Mouse (Mus musculus): ENCODE data around the gene Rbfox3. TPM values are rescaled to one million over a fixed set of nuclear protein-coding genes. Genes with fewer than 3 reads are reported as not detected.

Rbfox3 gene
- total RNA-seq, 2 experiments from 2014 or later: 0.10 to 0.31 TPM

- DNase-seq (ENCODE audit: low spot score in 2 of 2): no peak
Measured at GRCm38 (mm10) chr11:118518743-118519142, 392.7 kb downstream of the Rbfox3 start.

- DNase-seq (ENCODE audit: low spot score in 2 of 2): no peak
Measured at GRCm38 (mm10) chr11:118517924-118518323, 393.5 kb downstream of the Rbfox3 start.

GRCm38 (mm10) chr11:118512257-118512910 is 399.0 kb downstream of the Rbfox3 start:
- no peak for DNase-seq (ENCODE audit: low spot score in 2 of 2)

- peak in 1 of 2 experiments; percentile 56 for DNase-seq (ENCODE audit: low spot score in 2 of 2)
Measured at GRCm38 (mm10) chr11:118511851-118512250, 399.5 kb downstream of the Rbfox3 start.

- DNase-seq (ENCODE audit: low spot score in 2 of 2): no peak
Measured at GRCm38 (mm10) chr11:118508341-118508740, 403.1 kb downstream of the Rbfox3 start.

- DNase-seq (ENCODE audit: low spot score in 2 of 2): peak; percentile 63 to 73
Measured at GRCm38 (mm10) chr11:118507904-118508303, 403.5 kb downstream of the Rbfox3 start.

GRCm38 (mm10) chr11:118507095-118507494 is 404.3 kb downstream of the Rbfox3 start:
- no peak for DNase-seq (ENCODE audit: low spot score in 2 of 2)

GRCm38 (mm10) chr11:118504180-118504454 is 407.3 kb downstream of the Rbfox3 start:
- DNase-seq (ENCODE audit: low spot score in 2 of 2): no peak

GRCm38 (mm10) chr11:118503418-118504179 is 407.8 kb downstream of the Rbfox3 start:
- no peak for DNase-seq (ENCODE audit: low spot score in 2 of 2)

GRCm38 (mm10) chr11:118502990-118503389 is 408.4 kb downstream of the Rbfox3 start:
- DNase-seq (ENCODE audit: low spot score in 2 of 2): no peak

- DNase-seq (ENCODE audit: low spot score in 2 of 2): no peak
Measured at GRCm38 (mm10) chr11:118496066-118496689, 415.2 kb downstream of the Rbfox3 start.

GRCm38 (mm10) chr11:118495065-118495464 is 416.3 kb downstream of the Rbfox3 start:
- DNase-seq (ENCODE audit: low spot score in 2 of 2): no peak

- DNase-seq (ENCODE audit: low spot score in 2 of 2): no peak
Measured at GRCm38 (mm10) chr11:118494001-118494737, 417.2 kb downstream of the Rbfox3 start.

- DNase-seq (ENCODE audit: low spot score in 2 of 2): no peak
Measured at GRCm38 (mm10) chr11:118493458-118493857, 417.9 kb downstream of the Rbfox3 start.

- DNase-seq (ENCODE audit: low spot score in 2 of 2): no peak
Measured at GRCm38 (mm10) chr11:118491230-118491629, 420.2 kb downstream of the Rbfox3 start.

- peak; percentile 85 to 89 for DNase-seq (ENCODE audit: low spot score in 2 of 2)
Measured at GRCm38 (mm10) chr11:118490566-118491218, 420.7 kb downstream of the Rbfox3 start.

- no peak for DNase-seq (ENCODE audit: low spot score in 2 of 2)
Measured at GRCm38 (mm10) chr11:118488907-118489270, 422.5 kb downstream of the Rbfox3 start.

- DNase-seq (ENCODE audit: low spot score in 2 of 2): no peak
Measured at GRCm38 (mm10) chr11:118488191-118488906, 423.0 kb downstream of the Rbfox3 start.

- DNase-seq (ENCODE audit: low spot score in 2 of 2): no peak
Measured at GRCm38 (mm10) chr11:118486881-118487772, 424.3 kb downstream of the Rbfox3 start.

Measured in gastrocnemius, postnatal 4 days (tissue).